Mouse (Mus musculus): ENCODE measurements around the gene Ctnnal1.

- TF ChIP-seq CTCF (IDR thresholded peaks at IDR 0.05 in 2 of 3, conservative IDR thresholded peaks at IDR 0.05 in 1 of 3; ENCODE audit: control insufficient read depth in 1 of 3, insufficient read depth in 1 of 3, low read depth in 2 of 3, low read length in 3 of 3, poor library complexity in 1 of 3, severe bottlenecking in 1 of 3) (no peak), EP300 (IDR thresholded peaks at IDR 0.05; ENCODE audit: low read depth in 1 of 2, low read length in 2 of 2) (no peak), POLR2A (IDR thresholded peaks at IDR 0.05; ENCODE audit: control insufficient read depth in 1 of 2, insufficient read depth in 1 of 2, low read depth in 1 of 2, low read length in 2 of 2, poor library complexity in 1 of 2) (no peak), TAL1 (IDR thresholded peaks at IDR 0.05; ENCODE audit: low read length) (no peak)
Observed at GRCm38 (mm10) chr4:56802669-56803150, 62.3 kb downstream of the Ctnnal1 start.
